Mouse (Mus musculus) hindbrain, embryonic 13.5 days (tissue): ENCODE data around the gene 1810065E05Rik. TPM values are rescaled to one million over a fixed set of nuclear protein-coding genes. Genes with fewer than 3 reads are reported as not detected.

Source experiments
- ATAC-seq: fragments of 200-750 bp; cut with Nextera tagmentation; 2 replicates; pipeline ENCODE4 v1.8.0; 2017; ENCODE audit warnings: moderate TSS enrichment; ENCODE audit not compliant: low FRiP score
- H3K27ac ChIP-seq: fragments of 300-500 bp; sonication (generic); 2 replicates; pipeline ENCODE4 v1.5.1; 2015; ENCODE audit warnings: inconsistent platforms, mild to moderate bottlenecking, moderate library complexity
- H3K27me3 ChIP-seq: fragments of 300-500 bp; sonication (generic); 2 replicates; pipeline ENCODE4 v1.6.1; 2015; ENCODE audit warnings: mild to moderate bottlenecking, inconsistent platforms
- H3K36me3 ChIP-seq: fragments of 300-500 bp; sonication (generic); 2 replicates; pipeline ENCODE4 v1.6.1; 2015; ENCODE audit warnings: mild to moderate bottlenecking, inconsistent platforms
- H3K4me1 ChIP-seq: fragments of 300-500 bp; sonication (generic); replicated peaks from 2 replicates; pipeline ENCODE4 v1.6.1; 2015; ENCODE audit warnings: inconsistent platforms
- H3K4me2 ChIP-seq: fragments of 300-500 bp; sonication (generic); 2 replicates; pipeline ENCODE4 v1.6.1; 2015; ENCODE audit warnings: inconsistent platforms, mild to moderate bottlenecking, moderate library complexity
- H3K4me3 ChIP-seq: fragments of 300-500 bp; sonication (generic); 2 replicates; pipeline ENCODE4 v1.5.1; 2015; ENCODE audit warnings: mild to moderate bottlenecking, inconsistent platforms
- H3K9ac ChIP-seq: fragments of 300-500 bp; sonication (generic); 2 replicates; pipeline ENCODE4 v1.6.1; 2015; ENCODE audit warnings: mild to moderate bottlenecking, inconsistent platforms
- H3K9me3 ChIP-seq: fragments of 300-500 bp; sonication (generic); 2 replicates; pipeline ENCODE4 v1.6.1; 2016; ENCODE audit warnings: inconsistent platforms
- WGBS: fragments of 180-500 bp; shearing (Covaris S2); methylation state at CpG from one replicate; pipeline ENCODE4 v1.1.7; 2015; 5-methylcytosine and 5-hydroxymethylcytosine counted together
- polyA plus RNA-seq: library from polyadenylated mRNA; unstranded; fragments of >200 nt; fragmentation: Nextera tagmentation; extraction: Ambion mirVana; gene quantifications from 2 replicates; pipeline ENCODE4 v1.2.1, GENCODE M21; 2015

Gene 1810065E05Rik
- not detected in 2 replicates for polyA plus RNA-seq

DNA sequence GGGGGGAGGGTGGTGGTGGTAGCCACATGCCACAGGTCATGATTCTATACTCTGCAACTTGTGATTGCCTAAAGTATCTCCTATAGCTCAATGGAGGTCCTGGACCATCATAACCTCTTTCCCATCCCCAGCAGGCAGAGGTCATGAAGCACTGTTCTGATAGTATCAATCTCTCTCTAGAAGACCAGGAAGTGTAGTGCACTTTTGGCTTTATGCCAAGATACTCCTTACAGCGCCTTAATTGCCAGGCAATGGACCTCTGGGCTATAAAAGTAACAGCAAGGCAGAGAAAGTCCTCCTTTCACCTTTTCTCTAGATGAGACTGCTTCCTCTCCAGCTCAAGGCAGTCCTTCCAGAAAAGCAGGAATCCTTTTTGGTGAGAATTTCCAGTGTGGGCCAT is at the start of gene 1810065E05Rik:
1810065E05Rik (plus strand) TSS at position 297 of the 400 bp plus-strand sequence.
- H3K27ac ChIP-seq, result no peak within 1 kb of the TSS
- H3K9ac ChIP-seq, result no peak within 1 kb of the TSS
- H3K4me2 ChIP-seq, result no peak within 1 kb of the TSS
- H3K36me3 ChIP-seq, result no peaks in the 10 kb centered on the region
- no peaks in the 10 kb centered on the region for H3K4me1 ChIP-seq
- H3K4me3 ChIP-seq, result no peak within 1 kb of the TSS
- ATAC-seq, result no peak
- H3K9me3 ChIP-seq, result no peaks in the 10 kb centered on the region
- WGBS, result 76% methylated on average over 1 of the region's 1 CpGs
- no peaks in the 10 kb centered on the region for H3K27me3 ChIP-seq

DNA sequence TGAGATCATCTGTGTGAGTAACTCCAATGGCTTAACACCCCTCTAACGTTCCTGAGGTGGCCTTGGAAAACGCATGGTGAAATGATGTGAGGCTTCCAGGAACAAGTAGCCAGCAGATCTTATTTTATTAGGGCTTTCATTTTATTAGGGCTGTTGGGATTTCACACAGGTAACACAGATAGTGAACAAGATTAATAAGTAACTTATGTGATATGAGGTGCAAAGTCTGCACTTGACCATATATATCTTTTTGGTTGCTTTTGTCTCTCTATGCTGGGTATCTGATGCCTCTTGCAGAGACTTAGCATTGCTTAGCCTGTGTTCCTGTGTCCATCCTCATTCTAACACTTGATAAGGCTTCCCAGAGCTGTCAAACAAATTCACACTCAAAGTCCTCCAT is 43.6 kb upstream of the 1810065E05Rik start:
- Histone ChIP-seq H3K9me3 (no peaks in the 10 kb centered on the region), H3K27ac (no peak overlapping the region), H3K27me3 (no peaks in the 10 kb centered on the region), H3K4me3 (no peak overlapping the region), H3K4me2 (no peak overlapping the region), H3K36me3 (no peaks in the 10 kb centered on the region), H3K9ac (no peak overlapping the region), H3K4me1 (no peaks in the 10 kb centered on the region)
- ATAC-seq, result no peak
- 87% methylated on average over 2 of the region's 2 CpGs for WGBS

- Histone ChIP-seq H3K27me3 (no peaks in the 10 kb centered on the region), H3K36me3 (no peaks in the 10 kb centered on the region), H3K4me3 (no peak overlapping the region), H3K9ac (no peak overlapping the region), H3K9me3 (no peaks in the 10 kb centered on the region), H3K4me1 (no peaks in the 10 kb centered on the region), H3K4me2 (no peak overlapping the region), H3K27ac (no peak overlapping the region)
- no peak for ATAC-seq
- WGBS, result 70% methylated on average over 1 of the region's 1 CpGs
Observed at GRCm38 (mm10) chr11:58377686-58378085, 43.2 kb upstream of the 1810065E05Rik start.

DNA sequence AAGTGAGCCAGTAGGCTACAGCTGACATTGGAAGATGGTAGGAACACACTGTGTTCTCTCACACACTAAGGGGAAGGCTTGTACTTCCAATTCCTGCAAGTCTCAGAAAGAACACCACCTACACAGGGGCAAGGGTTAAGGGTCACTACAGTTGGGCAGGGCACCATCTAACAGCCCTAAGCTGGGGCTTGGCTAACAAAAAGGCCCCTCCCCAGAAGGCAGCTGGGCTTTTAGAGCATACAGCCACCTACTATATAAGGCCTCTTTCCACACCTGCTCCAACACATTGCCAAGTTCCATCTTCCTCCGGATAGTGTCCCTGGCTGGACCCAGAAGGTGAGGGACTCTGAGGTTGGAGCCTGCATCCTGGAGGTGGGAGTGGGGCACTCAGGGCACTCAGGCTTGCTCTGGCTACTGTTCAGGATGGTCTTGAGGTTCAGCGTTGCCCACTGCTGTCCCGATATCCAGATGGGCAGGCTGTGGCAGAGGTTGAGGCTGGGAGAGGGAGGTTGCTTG is 42.1 kb upstream of the 1810065E05Rik start, which contains the start of gene Lypd8:
Lypd8 (plus strand) TSS at position 281 of the 516 bp plus-strand sequence.
- Histone ChIP-seq H3K27ac (no peak within 1 kb of the TSS), H3K9me3 (no peaks in the 10 kb centered on the region), H3K9ac (no peak within 1 kb of the TSS), H3K4me3 (no peak within 1 kb of the TSS), H3K4me2 (no peak within 1 kb of the TSS), H3K36me3 (no peaks in the 10 kb centered on the region), H3K4me1 (no peaks in the 10 kb centered on the region), H3K27me3 (no peaks in the 10 kb centered on the region)
- WGBS, result 98% methylated on average over 3 of the region's 3 CpGs
- ATAC-seq, result no peak

DNA sequence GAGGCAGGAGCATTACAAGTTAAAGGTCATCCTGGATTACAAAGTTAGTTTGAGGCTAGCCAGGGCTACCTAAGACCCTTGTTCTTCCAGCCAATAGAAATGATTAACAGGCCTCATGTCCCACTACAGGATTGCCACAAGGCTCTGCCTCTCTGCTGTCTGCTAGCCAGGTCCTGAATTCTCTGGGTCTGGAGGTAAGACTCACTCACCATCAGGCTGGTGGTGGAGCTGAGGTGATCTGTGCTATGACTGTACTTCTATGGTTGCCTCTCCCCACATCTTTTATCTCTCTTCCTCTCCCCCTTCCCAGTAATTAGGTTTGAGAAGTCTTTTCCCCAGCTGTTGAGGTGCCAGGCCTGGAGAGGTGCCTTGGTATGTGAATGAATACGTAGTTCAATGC is 41.4 kb upstream of the 1810065E05Rik start:
- H3K4me3 ChIP-seq, result no peak overlapping the region
- 95% methylated on average over 1 of the region's 1 CpGs for WGBS
- H3K9ac ChIP-seq, result no peak overlapping the region
- H3K27ac ChIP-seq, result no peak overlapping the region
- no peak for ATAC-seq
- H3K4me2 ChIP-seq, result no peak overlapping the region
- no peaks in the 10 kb centered on the region for H3K9me3 ChIP-seq
- H3K27me3 ChIP-seq, result no peaks in the 10 kb centered on the region
- H3K36me3 ChIP-seq, result no peaks in the 10 kb centered on the region
- no peaks in the 10 kb centered on the region for H3K4me1 ChIP-seq

DNA sequence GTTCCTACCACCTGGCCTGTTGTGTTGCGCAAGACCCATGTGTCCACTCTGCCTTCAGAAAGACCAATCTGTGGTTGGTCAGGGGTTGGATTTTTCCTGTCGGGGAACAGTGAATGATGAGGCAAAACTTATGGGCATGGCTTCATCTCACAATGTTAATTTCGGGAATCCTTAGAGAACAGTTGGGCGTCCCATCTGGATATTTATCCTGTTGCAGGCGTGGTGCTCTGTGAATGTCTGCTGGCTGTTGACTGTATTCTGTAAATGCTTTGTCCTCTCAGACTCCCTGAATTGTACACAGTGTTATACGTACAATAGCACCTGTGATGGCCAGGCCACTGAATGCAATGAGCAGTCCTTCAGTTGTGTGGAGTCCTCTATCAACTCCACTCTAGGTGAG is 38.4 kb upstream of the 1810065E05Rik start:
- Histone ChIP-seq H3K4me3 (no peak overlapping the region), H3K9ac (no peak overlapping the region), H3K4me2 (no peak overlapping the region), H3K4me1 (no peaks in the 10 kb centered on the region), H3K27ac (no peak overlapping the region), H3K27me3 (no peaks in the 10 kb centered on the region), H3K36me3 (no peaks in the 10 kb centered on the region), H3K9me3 (no peaks in the 10 kb centered on the region)
- ATAC-seq, result no peak
- WGBS, result 96% methylated on average over 6 of the region's 6 CpGs

GRCm38 (mm10) chr11:58399985-58400645 is 20.8 kb upstream of the 1810065E05Rik start:
- Histone ChIP-seq H3K4me3 (no peak overlapping the region), H3K27ac (peak overlapping the region; percentile 77), H3K9me3 (no peaks in the 10 kb centered on the region), H3K27me3 (no peaks in the 10 kb centered on the region), H3K4me2 (no peak overlapping the region), H3K9ac (no peak overlapping the region), H3K4me1 (peaks cover 19% of the 10 kb centered on the region), H3K36me3 (no peaks in the 10 kb centered on the region)
- 46% methylated on average over 6 of the region's 6 CpGs for WGBS
- ATAC-seq, result peak; percentile 90

DNA sequence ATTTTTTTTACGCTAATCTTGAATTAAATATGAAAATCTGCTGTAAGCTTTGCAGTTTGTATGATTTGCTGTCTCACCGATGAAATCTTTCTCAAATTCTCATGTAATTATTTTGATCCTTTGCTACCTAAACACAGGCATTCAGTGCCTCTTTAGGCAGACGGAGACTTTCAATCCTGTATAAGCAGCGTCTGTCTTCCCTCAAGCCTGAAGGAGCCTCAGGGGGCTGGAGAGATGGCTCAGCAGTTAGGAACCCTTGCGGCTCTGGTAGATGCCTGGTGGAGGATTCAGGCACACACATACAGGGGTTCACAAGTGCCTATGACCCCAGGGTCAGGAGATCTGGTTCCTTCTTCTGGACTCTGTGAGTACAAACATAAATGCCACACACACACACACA is 20.3 kb upstream of the 1810065E05Rik start:
- no peak overlapping the region for H3K9ac ChIP-seq
- peak; percentile 68; the same call in 1 of the 2 replicates for ATAC-seq
- peak overlapping the region; percentile 77 for H3K27ac ChIP-seq
- 35% methylated on average over 5 of the region's 5 CpGs for WGBS
- no peak overlapping the region for H3K4me3 ChIP-seq
- H3K9me3 ChIP-seq, result no peaks in the 10 kb centered on the region
- H3K36me3 ChIP-seq, result no peaks in the 10 kb centered on the region
- H3K4me1 ChIP-seq, result peaks cover 19% of the 10 kb centered on the region
- no peaks in the 10 kb centered on the region for H3K27me3 ChIP-seq
- no peak overlapping the region for H3K4me2 ChIP-seq

DNA sequence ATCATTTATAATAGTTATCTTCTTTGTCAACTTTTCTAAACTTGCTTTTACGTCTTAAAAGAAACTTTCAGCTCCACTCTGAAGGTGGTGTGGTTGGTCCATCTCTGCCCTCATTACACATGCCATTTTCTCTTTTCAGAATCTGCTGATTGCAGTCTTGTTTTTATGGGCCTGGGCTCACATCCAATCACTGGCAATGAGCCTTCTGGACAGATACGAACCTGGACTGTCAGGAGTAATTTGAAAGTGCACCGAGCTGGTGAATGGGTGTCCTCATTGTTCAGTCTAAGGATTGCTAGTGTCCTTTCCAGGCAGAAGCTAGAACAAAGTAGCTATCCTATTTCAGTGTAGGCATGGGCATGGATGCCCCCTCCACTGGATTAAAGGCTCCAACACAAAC is 12.8 kb upstream of the 1810065E05Rik start:
- ATAC-seq, result no peak
- no peaks in the 10 kb centered on the region for H3K4me1 ChIP-seq
- H3K27me3 ChIP-seq, result no peaks in the 10 kb centered on the region
- no peaks in the 10 kb centered on the region for H3K9me3 ChIP-seq
- 81% methylated on average over 3 of the region's 3 CpGs for WGBS
- no peak overlapping the region for H3K4me3 ChIP-seq
- H3K4me2 ChIP-seq, result no peak overlapping the region
- no peaks in the 10 kb centered on the region for H3K36me3 ChIP-seq
- H3K27ac ChIP-seq, result no peak overlapping the region
- no peak overlapping the region for H3K9ac ChIP-seq

DNA sequence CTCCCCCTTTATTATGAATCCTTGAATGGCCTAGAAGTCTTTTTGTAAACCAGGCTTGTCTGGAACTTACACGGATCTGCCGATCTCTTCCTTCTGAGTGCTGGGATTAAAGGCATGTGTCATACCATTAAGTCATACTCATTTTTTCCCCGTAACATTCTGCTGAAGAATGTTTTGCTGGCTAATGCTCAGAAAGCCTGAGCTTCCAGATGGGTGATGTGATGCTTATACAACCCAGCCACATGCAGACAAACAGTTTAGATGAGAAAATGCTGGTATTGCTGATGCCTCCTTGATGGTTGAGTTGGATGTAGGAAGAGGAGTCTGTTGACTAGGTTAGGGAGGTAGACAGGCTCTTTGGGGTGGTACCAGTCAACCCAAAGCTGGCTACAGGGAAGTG is 2.6 kb upstream of the 1810065E05Rik start:
- H3K9ac ChIP-seq, result no peak overlapping the region
- no peaks in the 10 kb centered on the region for H3K4me1 ChIP-seq
- no peaks in the 10 kb centered on the region for H3K9me3 ChIP-seq
- no peak overlapping the region for H3K4me2 ChIP-seq
- H3K4me3 ChIP-seq, result no peak overlapping the region
- no peak for ATAC-seq
- H3K36me3 ChIP-seq, result no peaks in the 10 kb centered on the region
- H3K27ac ChIP-seq, result no peak overlapping the region
- 91% methylated on average over 3 of the region's 3 CpGs for WGBS
- H3K27me3 ChIP-seq, result no peaks in the 10 kb centered on the region

GRCm38 (mm10) chr11:58432259-58432658 is 11.3 kb downstream of the 1810065E05Rik start, which contains the start of gene Gm12253:
Gm12253 (plus strand) TSS chr11:58432559.
- H3K4me2 ChIP-seq, result no peak within 1 kb of the TSS
- no peaks in the 10 kb centered on the region for H3K27me3 ChIP-seq
- WGBS, result 88% methylated on average over 3 of the region's 3 CpGs
- no peaks in the 10 kb centered on the region for H3K36me3 ChIP-seq
- ATAC-seq, result no peak
- no peak within 1 kb of the TSS for H3K4me3 ChIP-seq
- no peaks in the 10 kb centered on the region for H3K9me3 ChIP-seq
- no peak within 1 kb of the TSS for H3K27ac ChIP-seq
- no peak within 1 kb of the TSS for H3K9ac ChIP-seq
- no peaks in the 10 kb centered on the region for H3K4me1 ChIP-seq

GRCm38 (mm10) chr11:58437866-58438265 is 17.0 kb downstream of the 1810065E05Rik start:
- no peak overlapping the region for H3K27ac ChIP-seq
- 68% methylated on average over 5 of the region's 5 CpGs for WGBS
- ATAC-seq, result no peak
- H3K4me1 ChIP-seq, result no peaks in the 10 kb centered on the region
- no peak overlapping the region for H3K4me2 ChIP-seq
- no peak overlapping the region for H3K4me3 ChIP-seq
- no peak overlapping the region for H3K9ac ChIP-seq
- no peaks in the 10 kb centered on the region for H3K9me3 ChIP-seq
- H3K27me3 ChIP-seq, result no peaks in the 10 kb centered on the region
- H3K36me3 ChIP-seq, result no peaks in the 10 kb centered on the region

DNA sequence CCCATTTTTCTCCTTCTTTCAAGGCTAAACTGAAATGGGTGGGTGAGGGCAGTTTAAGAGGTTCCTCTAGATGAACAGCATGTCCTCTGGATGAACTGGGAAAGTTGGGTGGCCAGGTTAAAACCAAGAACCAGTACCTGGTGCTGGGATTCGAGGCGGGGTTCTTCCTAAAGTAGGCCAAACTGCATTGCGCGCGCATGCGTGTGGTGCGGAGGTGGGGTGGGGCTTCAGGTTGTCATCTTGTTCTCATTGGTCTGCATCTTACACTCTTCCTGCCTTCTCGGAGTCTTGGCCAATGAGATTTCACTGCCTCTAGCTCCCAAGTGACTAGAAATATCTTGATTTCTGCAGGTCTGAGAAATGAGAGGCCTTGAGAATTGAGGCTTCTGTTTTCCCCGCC is 31.8 kb downstream of the 1810065E05Rik start, which contains the start of gene Lypd9:
Lypd9 (minus strand) TSS at position 165 of the 400 bp plus-strand sequence.
- Histone ChIP-seq H3K4me1 (no peaks in the 10 kb centered on the region), H3K4me2 (no peak within 1 kb of the TSS), H3K27me3 (no peaks in the 10 kb centered on the region), H3K9me3 (peaks cover 16% of the 10 kb centered on the region; the same call in 1 of the 2 replicates), H3K27ac (no peak within 1 kb of the TSS), H3K4me3 (no peak within 1 kb of the TSS), H3K9ac (no peak within 1 kb of the TSS), H3K36me3 (no peaks in the 10 kb centered on the region)
- ATAC-seq, result no peak
- WGBS, result 97% methylated on average over 9 of the region's 9 CpGs
